Mouse (Mus musculus): Measurements from ENCODE around the gene Selenoo.

DNA sequence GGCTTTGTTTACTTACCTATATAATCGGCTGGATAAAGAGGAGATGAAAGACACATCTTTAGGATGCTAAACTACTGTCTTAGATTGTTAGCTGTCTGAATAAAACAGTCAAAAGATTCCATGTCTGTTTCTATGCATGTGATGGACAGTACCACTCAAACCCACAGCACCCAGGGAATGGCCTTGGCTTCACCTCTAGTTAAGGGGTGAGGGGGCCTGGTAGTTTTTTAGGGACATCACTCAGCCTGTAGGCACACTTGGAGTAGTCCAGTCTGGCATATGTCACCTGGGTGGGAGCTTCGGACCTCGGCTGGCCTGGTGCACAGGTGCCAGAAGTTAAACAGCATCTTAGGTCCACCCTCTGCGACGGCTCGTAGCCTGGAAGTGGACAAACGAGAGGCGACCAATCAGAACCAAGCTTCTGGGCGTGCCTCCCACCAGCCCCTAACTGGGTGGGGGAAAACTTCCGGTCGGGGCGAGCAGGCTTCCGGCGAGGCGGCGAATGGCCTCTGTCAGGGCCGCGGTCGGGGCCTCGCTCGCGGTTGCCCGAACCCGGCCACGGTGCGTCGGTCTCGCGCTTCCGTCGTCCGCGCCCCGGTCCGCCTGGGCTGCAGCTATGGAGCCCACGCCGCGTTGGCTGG, at the start of gene Selenoo:
- no peak for TF ChIP-seq CTCF (IDR thresholded peaks at IDR 0.05; ENCODE audit: low read depth)
- no peak for TF ChIP-seq EP300 (optimal IDR thresholded peaks at IDR 0.05)

All from stomach, postnatal 0 days (tissue).